Mouse (Mus musculus): ENCODE measurements around the gene Fmo3.

- no peak for TF ChIP-seq CTCF (IDR thresholded peaks at IDR 0.05; ENCODE audit: low read depth)
- no peak for TF ChIP-seq EP300 (optimal IDR thresholded peaks at IDR 0.05)
These were observed 26.9 kb downstream of the Fmo3 start for GRCm38 (mm10) chr1:162957422-162957821.

Measured in stomach, postnatal 0 days (tissue).